Mouse (Mus musculus) CD4-positive, CD25-positive, alpha-beta regulatory T cell (primary cell): ENCODE results near the gene Fbxo33. TPM values are rescaled to one million over a fixed set of nuclear protein-coding genes. Genes with fewer than 3 reads are reported as not detected.

Experiments used
- polyA plus RNA-seq: library from polyadenylated mRNA; unstranded; fragments of 100-300 nt; shearing (Covaris generic); gene quantifications from one replicate; pipeline ENCODE4 v1.2.1, GENCODE M21; 2017

Fbxo33 gene
- 31.4 TPM for polyA plus RNA-seq

GRCm38 (mm10) chr12:59219325-59220225 is at the start of gene Fbxo33:
Fbxo33 (minus strand) TSS chr12:59219725.

Other genes with a start within 250 kb of the Fbxo33 start
- 28.7 TPM for gene Sec23a, start 207.7 kb downstream of the Fbxo33 start, polyA plus RNA-seq
- gene Gemin2, start 206.3 kb downstream of the Fbxo33 start, polyA plus RNA-seq = 27.2 TPM
- gene Trappc6b, start 158.3 kb downstream of the Fbxo33 start, polyA plus RNA-seq = 105 TPM
- gene Pnn, start 152.8 kb downstream of the Fbxo33 start, polyA plus RNA-seq = 121 TPM
- gene Mia2, start 123.9 kb downstream of the Fbxo33 start, polyA plus RNA-seq = 162 TPM